Mouse (Mus musculus) hindbrain, postnatal 0 days (tissue): ENCODE measurements at regions not wholly inside any gene's neighbourhood (a gene's known extent, or its start where the extent isn't known, plus 50 kb on each side); places are given as distances from the start of the nearest gene placed in this dataset.

Experiments
- ATAC-seq: fragments of 200-750 bp; cut with Nextera tagmentation; 2 replicates; pipeline ENCODE4 v1.8.0; 2017; ENCODE audit warnings: mild to moderate bottlenecking, moderate TSS enrichment, moderate library complexity
- DNase-seq: peaks from one replicate; pipeline ENCODE4 v3.0.0-alpha.2; 2015; ENCODE audit warnings: low spot score
- H3K27ac ChIP-seq: fragments of 300-500 bp; sonication (generic); 2 replicates; pipeline ENCODE4 v1.5.1; 2014; ENCODE audit warnings: mild to moderate bottlenecking
- H3K27me3 ChIP-seq: fragments of 300-500 bp; sonication (generic); 2 replicates; pipeline ENCODE4 v1.6.1; 2014; ENCODE audit warnings: low read length, mixed read lengths; ENCODE audit not compliant: insufficient read depth
- H3K36me3 ChIP-seq: fragments of 300-500 bp; sonication (generic); 2 replicates; pipeline ENCODE4 v1.6.1; 2014; ENCODE audit warnings: low read length, mixed read lengths; ENCODE audit not compliant: insufficient read depth
- H3K4me1 ChIP-seq: fragments of 300-500 bp; sonication (generic); 2 replicates; pipeline ENCODE4 v1.6.1; 2014; ENCODE audit warnings: antibody characterized with exemption, low read length, mixed read lengths; ENCODE audit not compliant: insufficient read depth
- H3K4me2 ChIP-seq: fragments of 300-500 bp; sonication (generic); 2 replicates; pipeline ENCODE4 v1.6.1; 2014; ENCODE audit warnings: low read depth, mild to moderate bottlenecking, low read length, moderate library complexity, mixed read lengths
- H3K4me3 ChIP-seq: fragments of 300-500 bp; sonication (generic); 2 replicates; pipeline ENCODE4 v1.5.1; 2014; ENCODE audit warnings: low read length
- H3K9ac ChIP-seq: fragments of 300-500 bp; sonication (generic); replicated peaks from 2 replicates; pipeline ENCODE4 v1.6.1; 2014; ENCODE audit warnings: mild to moderate bottlenecking, low read length, moderate library complexity, mixed read lengths
- H3K9me3 ChIP-seq: fragments of 300-500 bp; sonication (generic); 2 replicates; pipeline ENCODE4 v1.6.1; 2016; ENCODE audit warnings: low read length, mixed read lengths
- CTCF ChIP-seq: IDR thresholded peaks from 2 replicates; pipeline ENCODE4 v1.5.1; 2016; ENCODE audit warnings: antibody characterized with exemption, control low read depth, low read depth
- WGBS: fragments of 180-500 bp; shearing (Covaris S2); extraction: QIAGEN DNeasy Blood & Tissue Kit; methylation state at CpG from one replicate; pipeline ENCODE4 v1.1.7; 2014; 5-methylcytosine and 5-hydroxymethylcytosine counted together

GRCm38 (mm10) chr2:118012211-118012610 is 99.5 kb upstream of the Thbs1 start:
- no peak overlapping the region for H3K9ac ChIP-seq
- no peaks in the 10 kb centered on the region for H3K4me1 ChIP-seq
- no peaks in the 10 kb centered on the region for H3K36me3 ChIP-seq
- no peak for DNase-seq
- no peak overlapping the region for H3K4me2 ChIP-seq
- H3K27me3 ChIP-seq = no peaks in the 10 kb centered on the region
- TF ChIP-seq CTCF = no peak
- ATAC-seq = no peak
- no peak overlapping the region for H3K27ac ChIP-seq
- no peaks in the 10 kb centered on the region for H3K9me3 ChIP-seq
- 79% methylated on average over 3 of the region's 3 CpGs for WGBS
- no peak overlapping the region for H3K4me3 ChIP-seq

GRCm38 (mm10) chr2:118013156-118013555 is 98.5 kb upstream of the Thbs1 start:
- H3K27ac ChIP-seq = no peak overlapping the region
- no peak overlapping the region for H3K4me2 ChIP-seq
- no peak overlapping the region for H3K4me3 ChIP-seq
- H3K9me3 ChIP-seq = no peaks in the 10 kb centered on the region
- H3K9ac ChIP-seq = no peak overlapping the region
- no peak for TF ChIP-seq CTCF
- ATAC-seq = no peak
- WGBS = 86% methylated on average over 3 of the region's 3 CpGs
- H3K27me3 ChIP-seq = no peaks in the 10 kb centered on the region
- H3K36me3 ChIP-seq = no peaks in the 10 kb centered on the region
- no peaks in the 10 kb centered on the region for H3K4me1 ChIP-seq
- DNase-seq = no peak

DNA sequence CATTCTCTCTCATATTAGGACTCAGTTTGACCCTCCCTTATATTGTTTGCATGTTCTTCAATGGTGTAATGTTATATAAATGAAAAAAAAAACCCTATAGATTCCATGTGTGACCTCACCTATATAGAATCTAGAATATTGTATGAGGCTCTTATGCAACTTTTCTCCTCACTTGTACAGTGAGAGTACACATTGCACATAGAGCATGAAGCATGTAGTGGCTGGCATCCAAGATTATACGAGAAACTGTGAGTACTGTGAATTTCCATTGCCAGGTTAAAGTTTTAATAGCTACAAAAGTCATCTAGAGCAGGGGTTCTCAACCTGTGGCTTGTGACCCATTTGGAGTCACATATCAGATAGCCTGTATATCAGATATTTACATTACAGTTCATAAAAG is 96.5 kb upstream of the Thbs1 start:
- Histone ChIP-seq H3K27ac (no peak overlapping the region), H3K36me3 (no peaks in the 10 kb centered on the region), H3K4me2 (no peak overlapping the region), H3K27me3 (no peaks in the 10 kb centered on the region), H3K9ac (no peak overlapping the region), H3K4me3 (no peak overlapping the region), H3K4me1 (no peaks in the 10 kb centered on the region), H3K9me3 (no peaks in the 10 kb centered on the region)
- ATAC-seq = no peak
- DNase-seq = no peak
- no peak for TF ChIP-seq CTCF
- 80% methylated on average over 1 of the region's 1 CpGs for WGBS

DNA sequence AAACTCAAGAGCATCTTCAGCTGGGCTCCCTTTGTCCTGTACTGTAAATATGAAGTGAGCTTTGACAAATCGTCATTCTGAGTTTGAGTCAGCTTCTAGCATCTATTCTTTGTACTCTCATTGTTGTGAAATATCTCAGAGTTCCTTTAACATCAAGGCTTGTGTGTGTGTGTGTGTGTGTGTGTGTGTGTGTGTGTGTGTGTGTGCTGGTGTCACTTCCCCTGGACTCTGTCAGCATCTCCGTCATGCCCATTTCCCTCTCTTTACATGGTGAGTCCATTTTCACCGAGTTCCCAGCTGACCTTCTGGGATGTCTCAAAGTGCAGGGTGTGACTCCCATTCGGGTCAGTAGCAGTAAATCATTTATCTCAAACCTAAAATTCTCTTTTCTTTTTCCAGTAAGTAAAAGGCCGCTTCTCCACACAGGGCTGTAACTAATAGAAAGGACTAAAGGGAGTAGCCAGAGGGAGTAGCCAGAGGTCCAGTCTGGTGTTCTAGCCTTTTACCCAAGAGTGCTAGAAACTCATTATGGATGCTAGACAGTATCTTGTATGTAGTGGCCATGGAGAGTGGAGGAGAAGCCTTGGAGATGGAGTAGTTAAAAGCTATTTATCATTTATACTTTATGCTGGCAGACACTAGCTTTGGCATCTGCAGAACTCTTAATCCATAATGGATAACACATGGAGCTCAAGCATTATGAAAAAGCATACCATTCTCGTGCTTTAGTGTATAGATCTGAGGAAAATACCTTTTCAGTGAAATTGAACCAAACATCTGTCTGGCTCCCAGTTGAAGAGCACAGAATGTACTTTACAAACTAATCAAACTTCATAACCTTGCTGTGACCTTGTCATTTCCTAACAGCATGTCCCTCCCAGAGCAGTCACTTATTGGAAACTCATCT is 85.6 kb upstream of the Thbs1 start:
- H3K4me1 ChIP-seq = no peaks in the 10 kb centered on the region
- H3K27me3 ChIP-seq = no peaks in the 10 kb centered on the region
- no peak for TF ChIP-seq CTCF
- H3K9me3 ChIP-seq = no peaks in the 10 kb centered on the region
- no peak overlapping the region for H3K4me2 ChIP-seq
- no peak for DNase-seq
- ATAC-seq = no peak
- H3K36me3 ChIP-seq = no peaks in the 10 kb centered on the region
- H3K9ac ChIP-seq = no peak overlapping the region
- no peak overlapping the region for H3K27ac ChIP-seq
- no peak overlapping the region for H3K4me3 ChIP-seq
- WGBS = 81% methylated on average over 6 of the region's 6 CpGs

DNA sequence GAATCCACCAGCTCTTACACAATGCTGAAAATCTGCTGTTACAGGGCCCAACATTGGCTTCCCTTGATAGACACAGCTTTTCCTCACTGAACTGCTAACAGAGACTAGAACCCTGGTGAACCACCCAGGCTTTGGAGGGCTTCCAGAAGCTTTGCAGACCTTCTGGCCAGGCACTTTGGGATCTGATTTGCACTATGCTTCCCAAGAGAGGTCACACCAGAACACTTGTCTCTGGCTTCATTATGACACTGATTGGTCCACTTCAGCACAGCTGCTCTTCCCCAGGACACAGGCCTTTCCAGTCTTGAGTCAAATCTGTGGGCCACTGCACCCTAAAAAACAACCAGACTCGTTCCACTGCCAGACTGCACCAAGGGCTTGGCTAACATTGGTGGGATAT is 82.8 kb upstream of the Thbs1 start:
- no peak for TF ChIP-seq CTCF
- H3K27me3 ChIP-seq = no peaks in the 10 kb centered on the region
- no peak overlapping the region for H3K4me2 ChIP-seq

GRCm38 (mm10) chr2:118029470-118030108 is 82.1 kb upstream of the Thbs1 start:
- Histone ChIP-seq H3K27ac (no peak overlapping the region), H3K4me2 (no peak overlapping the region), H3K4me3 (no peak overlapping the region), H3K36me3 (no peaks in the 10 kb centered on the region), H3K9ac (no peak overlapping the region), H3K27me3 (no peaks in the 10 kb centered on the region), H3K4me1 (no peaks in the 10 kb centered on the region), H3K9me3 (no peaks in the 10 kb centered on the region)
- TF ChIP-seq CTCF = no peak
- DNase-seq (no peak), ATAC-seq (no peak)
- 63% methylated on average over 1 of the region's 1 CpGs for WGBS

More for the DNA sequence above, 82.8 kb upstream of the Thbs1 start:
- no peak for ATAC-seq
- DNase-seq = no peak
- no peak overlapping the region for H3K27ac ChIP-seq
- H3K9me3 ChIP-seq = no peaks in the 10 kb centered on the region
- WGBS = 54% methylated on average over 1 of the region's 1 CpGs
- H3K4me3 ChIP-seq = no peak overlapping the region
- H3K4me1 ChIP-seq = no peaks in the 10 kb centered on the region
- no peaks in the 10 kb centered on the region for H3K36me3 ChIP-seq
- no peak overlapping the region for H3K9ac ChIP-seq

- no peak for TF ChIP-seq CTCF
- H3K4me1 ChIP-seq = no peaks in the 10 kb centered on the region
- H3K9me3 ChIP-seq = no peaks in the 10 kb centered on the region
- H3K9ac ChIP-seq = no peak overlapping the region
- ATAC-seq (no peak), DNase-seq (no peak)
- H3K36me3 ChIP-seq = no peaks in the 10 kb centered on the region
- H3K27me3 ChIP-seq = no peaks in the 10 kb centered on the region
- no peak overlapping the region for H3K4me3 ChIP-seq
- 90% methylated on average over 2 of the region's 2 CpGs for WGBS
- H3K4me2 ChIP-seq = no peak overlapping the region
- no peak overlapping the region for H3K27ac ChIP-seq
Observed at GRCm38 (mm10) chr2:118031662-118032061, 80.0 kb upstream of the Thbs1 start.
